Mouse (Mus musculus) lung, postnatal 0 days (tissue): Measurements from ENCODE around the gene Ap3b1.

Source experiments
- CTCF ChIP-seq: IDR thresholded peaks from 2 replicates; pipeline ENCODE4 v1.5.1; 2016; ENCODE audit warnings: antibody characterized with exemption, mild to moderate bottlenecking
- EP300 ChIP-seq: IDR thresholded peaks from 2 replicates; pipeline ENCODE4 v1.6.1; 2016; ENCODE audit warnings: antibody characterized with exemption, mild to moderate bottlenecking, control low read depth

DNA sequence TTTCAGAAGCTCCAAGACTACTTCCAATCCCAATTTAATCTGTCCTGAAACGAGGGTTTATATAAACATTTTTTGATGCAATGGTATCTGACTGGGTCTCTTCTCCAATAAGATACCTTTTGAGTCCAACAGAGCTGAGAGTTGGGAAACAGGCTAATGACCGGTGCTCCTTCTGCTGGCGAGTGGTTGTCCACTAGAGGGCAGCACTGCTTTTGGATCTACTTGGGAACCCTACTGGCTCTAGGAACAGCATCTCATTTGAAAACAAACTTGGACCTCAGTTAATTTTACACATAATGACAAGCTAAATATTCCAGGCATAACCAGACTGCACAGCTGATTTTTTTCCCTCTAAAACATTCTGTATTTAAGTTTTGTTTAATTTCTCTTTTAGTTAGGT, 201.3 kb downstream of the Ap3b1 start:
- TF ChIP-seq CTCF = peak; percentile 93
- TF ChIP-seq EP300 = no peak
